Mouse (Mus musculus) erythroblast, adult 5-6 weeks (primary cell): ENCODE results near the gene Abcc5. TPM values are rescaled to one million over a fixed set of nuclear protein-coding genes. Genes with fewer than 3 reads are reported as not detected.

Experiments
- total RNA-seq, 2 experiments: library from RNA; stranded (forward) in 1 of 2; stranded (reverse) in 1 of 2; fragments of 150-400 nt in 1 of 2; fragments of 200-764, 138-1000 nt in 1 of 2; gene quantifications; 2 replicates each; pipeline versions ENCODE4 v1.2.3 to v1.2.4; 2015 to 2017; ENCODE audit warnings: low replicate concordance in 2 of 2

The Abcc5 gene
- total RNA-seq, 2 experiments from 2014 or later: 30.0 to 32.8 TPM

Other genes starting within 250 kb of the Abcc5 start
- not detected in 2 replicates for gene Map6d1, start 185.0 kb downstream of the Abcc5 start, total RNA-seq (2015; ENCODE audit: low replicate concordance)
- not detected in 2 replicates for gene Map6d1, start 185.0 kb downstream of the Abcc5 start, total RNA-seq (2017; ENCODE audit: low replicate concordance)
- 31.3 and 47.3 TPM in 2 replicates for gene Parl, start 124.0 kb downstream of the Abcc5 start, total RNA-seq (2015; ENCODE audit: low replicate concordance)
- gene Parl, start 124.0 kb downstream of the Abcc5 start, total RNA-seq (2017; ENCODE audit: low replicate concordance): 7.1 and 30.9 TPM in 2 replicates
- gene Cyp2ab1, start 101.0 kb downstream of the Abcc5 start, total RNA-seq (2015; ENCODE audit: low replicate concordance): 1.3 TPM in 1 of 2 replicates, not detected in the other
- 0.77 and 1.5 TPM in 2 replicates for gene Cyp2ab1, start 101.0 kb downstream of the Abcc5 start, total RNA-seq (2017; ENCODE audit: low replicate concordance)
- gene Eif2b5, start 72.4 kb upstream of the Abcc5 start, total RNA-seq (2015; ENCODE audit: low replicate concordance): 7.7 and 10.4 TPM in 2 replicates
- 9.1 and 14.1 TPM in 2 replicates for gene Eif2b5, start 72.4 kb upstream of the Abcc5 start, total RNA-seq (2017; ENCODE audit: low replicate concordance)
- 3.8 and 10.0 TPM in 2 replicates for gene Dvl3, start 90.6 kb upstream of the Abcc5 start, total RNA-seq (2015; ENCODE audit: low replicate concordance)
- gene Dvl3, start 90.6 kb upstream of the Abcc5 start, total RNA-seq (2017; ENCODE audit: low replicate concordance): 1.1 and 1.7 TPM in 2 replicates
- gene Ap2m1, start 109.1 kb upstream of the Abcc5 start, total RNA-seq (2015; ENCODE audit: low replicate concordance): 124 and 125 TPM in 2 replicates
- 81.1 and 126 TPM in 2 replicates for gene Ap2m1, start 109.1 kb upstream of the Abcc5 start, total RNA-seq (2017; ENCODE audit: low replicate concordance)
- gene Abcf3, start 122.2 kb upstream of the Abcc5 start, total RNA-seq (2015; ENCODE audit: low replicate concordance): 8.2 and 11.0 TPM in 2 replicates
- 8.9 and 24.7 TPM in 2 replicates for gene Abcf3, start 122.2 kb upstream of the Abcc5 start, total RNA-seq (2017; ENCODE audit: low replicate concordance)
- not detected in 2 replicates for gene Vwa5b2, start 163.1 kb upstream of the Abcc5 start, total RNA-seq (2015; ENCODE audit: low replicate concordance)
- gene Vwa5b2, start 163.1 kb upstream of the Abcc5 start, total RNA-seq (2017; ENCODE audit: low replicate concordance): not detected in 2 replicates
- 8.2 and 10.6 TPM in 2 replicates for gene Eef1akmt4, start 185.2 kb upstream of the Abcc5 start, total RNA-seq (2015; ENCODE audit: low replicate concordance)
- gene Eef1akmt4, start 185.2 kb upstream of the Abcc5 start, total RNA-seq (2017; ENCODE audit: low replicate concordance): 0.60 and 0.98 TPM in 2 replicates
- not detected in 2 replicates for gene Gm49333, start 185.2 kb upstream of the Abcc5 start, total RNA-seq (2015; ENCODE audit: low replicate concordance)
- not detected in 2 replicates for gene Gm49333, start 185.2 kb upstream of the Abcc5 start, total RNA-seq (2017; ENCODE audit: low replicate concordance)
- 7.7 and 22.7 TPM in 2 replicates for gene Alg3, start 185.3 kb upstream of the Abcc5 start, total RNA-seq (2015; ENCODE audit: low replicate concordance)
- gene Alg3, start 185.3 kb upstream of the Abcc5 start, total RNA-seq (2017; ENCODE audit: low replicate concordance): 1.4 TPM in 1 of 2 replicates, not detected in the other
- not detected in 2 replicates for gene Camk2n2, start 194.9 kb upstream of the Abcc5 start, total RNA-seq (2015; ENCODE audit: low replicate concordance)
- gene Camk2n2, start 194.9 kb upstream of the Abcc5 start, total RNA-seq (2017; ENCODE audit: low replicate concordance): 0.94 TPM in 1 of 2 replicates, not detected in the other
- not detected in 2 replicates for gene Ece2, start 203.4 kb upstream of the Abcc5 start, total RNA-seq (2015; ENCODE audit: low replicate concordance)
- not detected in 2 replicates for gene Ece2, start 203.4 kb upstream of the Abcc5 start, total RNA-seq (2017; ENCODE audit: low replicate concordance)
- 27.9 and 60.4 TPM in 2 replicates for gene Psmd2, start 225.3 kb upstream of the Abcc5 start, total RNA-seq (2015; ENCODE audit: low replicate concordance)
- gene Psmd2, start 225.3 kb upstream of the Abcc5 start, total RNA-seq (2017; ENCODE audit: low replicate concordance): 82.0 and 97.2 TPM in 2 replicates
- 60.1 and 64.6 TPM in 2 replicates for gene Eif4g1, start 241.9 kb upstream of the Abcc5 start, total RNA-seq (2015; ENCODE audit: low replicate concordance)
- 71.0 and 76.1 TPM in 2 replicates for gene Eif4g1, start 241.9 kb upstream of the Abcc5 start, total RNA-seq (2017; ENCODE audit: low replicate concordance)